Mouse (Mus musculus) embryonic fibroblast, embryonic 13.5 days (primary cell): ENCODE measurements around the gene Flnb. TPM values are rescaled to one million over a fixed set of nuclear protein-coding genes. Genes with fewer than 3 reads are reported as not detected.

Experiments used
- H3K27ac ChIP-seq: 2 replicates; pipeline ENCODE4 v1.5.1; 2012; ENCODE audit warnings: low read length, control low read depth, inconsistent platforms; ENCODE audit not compliant: insufficient read depth
- H3K4me1 ChIP-seq: 2 replicates; pipeline ENCODE4 v1.6.1; 2011; ENCODE audit warnings: low read length; ENCODE audit not compliant: control insufficient read depth, insufficient read depth
- H3K4me3 ChIP-seq: 2 replicates; pipeline ENCODE4 v1.5.1; 2011; ENCODE audit warnings: mild to moderate bottlenecking, control low read depth, low read length; ENCODE audit not compliant: insufficient read depth
- CTCF ChIP-seq: IDR thresholded peaks from 2 replicates; pipeline ENCODE4 v1.5.1; 2011; ENCODE audit warnings: mild to moderate bottlenecking, control low read depth, low read length, moderate library complexity, borderline replicate concordance; ENCODE audit not compliant: insufficient read depth
- POLR2A ChIP-seq: IDR thresholded peaks from 2 replicates; pipeline ENCODE4 v1.6.1; 2011; ENCODE audit warnings: low read depth, mild to moderate bottlenecking, control low read depth, low read length, moderate library complexity
- polyA plus RNA-seq: library from polyadenylated mRNA; stranded (reverse); fragments of >200 nt; gene quantifications from 2 replicates; pipeline ENCODE4 v1.2.4, GENCODE M21; 2011; ENCODE audit warnings: low read depth; ENCODE audit not compliant: missing spikeins, insufficient read length

Gene Flnb
- polyA plus RNA-seq, 1 experiment, result 190 TPM

GRCm38 (mm10) chr14:7971889-7972493 is 154.2 kb downstream of the Flnb start:
- H3K4me3 ChIP-seq, result no peak overlapping the region
- no peak for TF ChIP-seq POLR2A
- TF ChIP-seq CTCF, result no peak

GRCm38 (mm10) chr14:7974643-7975042 is 156.9 kb downstream of the Flnb start:
- no peak overlapping the region for H3K4me3 ChIP-seq
- no peak overlapping the region for H3K27ac ChIP-seq
- no peaks in the 10 kb centered on the region for H3K4me1 ChIP-seq
- TF ChIP-seq CTCF (no peak), POLR2A (no peak)

More at GRCm38 (mm10) chr14:7971889-7972493, 154.2 kb downstream of the Flnb start:
- H3K27ac ChIP-seq, result no peak overlapping the region
- H3K4me1 ChIP-seq, result no peaks in the 10 kb centered on the region

- Histone ChIP-seq H3K4me3 (no peak overlapping the region), H3K27ac (no peak overlapping the region), H3K4me1 (no peaks in the 10 kb centered on the region)
- no peak for TF ChIP-seq POLR2A
- TF ChIP-seq CTCF, result no peak
Observed at GRCm38 (mm10) chr14:7975177-7975576, 157.4 kb downstream of the Flnb start.

GRCm38 (mm10) chr14:7977471-7977870 is 159.7 kb downstream of the Flnb start:
- H3K27ac ChIP-seq, result no peak overlapping the region
- H3K4me1 ChIP-seq, result no peaks in the 10 kb centered on the region
- H3K4me3 ChIP-seq, result no peak overlapping the region
- TF ChIP-seq CTCF (no peak), POLR2A (no peak)

GRCm38 (mm10) chr14:7978183-7978582 is 160.4 kb downstream of the Flnb start:
- H3K4me3 ChIP-seq, result no peak overlapping the region
- TF ChIP-seq POLR2A, result no peak
- no peak for TF ChIP-seq CTCF
- no peak overlapping the region for H3K27ac ChIP-seq
- no peaks in the 10 kb centered on the region; the same call in 1 of the 2 replicates for H3K4me1 ChIP-seq

GRCm38 (mm10) chr14:7981226-7981625 is 163.5 kb downstream of the Flnb start:
- Histone ChIP-seq H3K4me3 (no peak overlapping the region), H3K4me1 (no peaks in the 10 kb centered on the region; the same call in 1 of the 2 replicates), H3K27ac (no peak overlapping the region)
- no peak for TF ChIP-seq CTCF
- TF ChIP-seq POLR2A, result no peak

- H3K4me1 ChIP-seq, result no peaks in the 10 kb centered on the region; the same call in 1 of the 2 replicates
- TF ChIP-seq POLR2A (no peak), CTCF (no peak)
- no peak overlapping the region for H3K27ac ChIP-seq
- no peak overlapping the region for H3K4me3 ChIP-seq
Observed at GRCm38 (mm10) chr14:7986913-7987312, 169.2 kb downstream of the Flnb start.

- TF ChIP-seq POLR2A (no peak), CTCF (no peak)
Observed at GRCm38 (mm10) chr14:7989371-7989770, 171.6 kb downstream of the Flnb start.

GRCm38 (mm10) chr14:7989961-7990360 is 172.2 kb downstream of the Flnb start:
- H3K4me1 ChIP-seq, result no peaks in the 10 kb centered on the region
- no peak overlapping the region for H3K27ac ChIP-seq
- no peak for TF ChIP-seq POLR2A
- TF ChIP-seq CTCF, result no peak
- H3K4me3 ChIP-seq, result no peak overlapping the region

More at GRCm38 (mm10) chr14:7989371-7989770, 171.6 kb downstream of the Flnb start:
- Histone ChIP-seq H3K27ac (no peak overlapping the region), H3K4me3 (no peak overlapping the region), H3K4me1 (no peaks in the 10 kb centered on the region)

- Histone ChIP-seq H3K4me3 (no peak overlapping the region), H3K27ac (no peak overlapping the region), H3K4me1 (no peaks in the 10 kb centered on the region)
- TF ChIP-seq CTCF, result no peak
- TF ChIP-seq POLR2A, result no peak
Observed at GRCm38 (mm10) chr14:7991108-7991776, 173.5 kb downstream of the Flnb start.
